Mouse (Mus musculus): ENCODE data around the gene Svip. TPM values are rescaled to one million over a fixed set of nuclear protein-coding genes. Genes with fewer than 3 reads are reported as not detected.

The Svip gene
- polyA plus RNA-seq, 1 experiment from 2014 or later, result 19.3 TPM

- no peak overlapping the region for H3K4me2 ChIP-seq (ENCODE audit: low read depth, low read length)
- peaks cover 2% of the 10 kb centered on the region for H3K4me1 ChIP-seq (ENCODE audit: control insufficient read depth, low read depth, low read length)
- 30% methylated on average over 6 of the region's 6 CpGs for WGBS (ENCODE audit: insufficient replicate concordance)
- H3K36me3 ChIP-seq (ENCODE audit: control insufficient read depth, insufficient read depth), result no peaks in the 10 kb centered on the region
- no peaks in the 10 kb centered on the region for H3K9me3 ChIP-seq (replicated peaks; ENCODE audit: control insufficient read depth, low read length)
- no peak overlapping the region for H3K27ac ChIP-seq (ENCODE audit: low read length)
- H3K4me3 ChIP-seq (ENCODE audit: low read depth, low read length), result no peak overlapping the region
- no peak for ATAC-seq (ENCODE audit: low read depth)
- no peaks in the 10 kb centered on the region for H3K27me3 ChIP-seq (ENCODE audit: control insufficient read depth, insufficient read depth, low read depth, low read length)
- no peak overlapping the region for H3K9ac ChIP-seq (ENCODE audit: low read depth, low read length)
Measured at GRCm38 (mm10) chr7:51972252-51972855, 33.5 kb downstream of the Svip start.

- no peak for ATAC-seq (ENCODE audit: low read depth)
- Histone ChIP-seq H3K27me3 (ENCODE audit: control insufficient read depth, insufficient read depth, low read depth, low read length) (no peaks in the 10 kb centered on the region), H3K36me3 (ENCODE audit: control insufficient read depth, insufficient read depth) (no peaks in the 10 kb centered on the region), H3K9me3 (replicated peaks; ENCODE audit: control insufficient read depth, low read length) (no peaks in the 10 kb centered on the region), H3K9ac (ENCODE audit: low read depth, low read length) (no peak overlapping the region), H3K4me2 (ENCODE audit: low read depth, low read length) (no peak overlapping the region), H3K4me1 (ENCODE audit: control insufficient read depth, low read depth, low read length) (no peaks in the 10 kb centered on the region), H3K4me3 (ENCODE audit: low read depth, low read length) (no peak overlapping the region), H3K27ac (ENCODE audit: low read length) (no peak overlapping the region)
Measured at GRCm38 (mm10) chr7:51969379-51969778, 36.4 kb downstream of the Svip start.

GRCm38 (mm10) chr7:51967581-51967980, 38.2 kb downstream of the Svip start:
- no peak overlapping the region for H3K4me2 ChIP-seq (ENCODE audit: low read depth, low read length)
- no peaks in the 10 kb centered on the region for H3K9me3 ChIP-seq (replicated peaks; ENCODE audit: control insufficient read depth, low read length)
- no peaks in the 10 kb centered on the region for H3K4me1 ChIP-seq (ENCODE audit: control insufficient read depth, low read depth, low read length)
- no peak overlapping the region for H3K4me3 ChIP-seq (ENCODE audit: low read depth, low read length)
- no peak for ATAC-seq (ENCODE audit: low read depth)
- H3K9ac ChIP-seq (ENCODE audit: low read depth, low read length), result no peak overlapping the region
- 49% methylated on average over 4 of the region's 4 CpGs for WGBS (ENCODE audit: insufficient replicate concordance)
- no peak overlapping the region for H3K27ac ChIP-seq (ENCODE audit: low read length)
- H3K27me3 ChIP-seq (ENCODE audit: control insufficient read depth, insufficient read depth, low read depth, low read length), result no peaks in the 10 kb centered on the region
- no peaks in the 10 kb centered on the region for H3K36me3 ChIP-seq (ENCODE audit: control insufficient read depth, insufficient read depth)

GRCm38 (mm10) chr7:51964681-51965080, 41.1 kb downstream of the Svip start:
- H3K9ac ChIP-seq (ENCODE audit: low read depth, low read length), result no peak overlapping the region
- WGBS (ENCODE audit: insufficient replicate concordance), result 66% methylated on average over 7 of the region's 7 CpGs

GRCm38 (mm10) chr7:51962219-51962952, 43.4 kb downstream of the Svip start:
- no peaks in the 10 kb centered on the region for H3K36me3 ChIP-seq (ENCODE audit: control insufficient read depth, insufficient read depth)
- no peak overlapping the region for H3K27ac ChIP-seq (ENCODE audit: low read length)
- ATAC-seq (ENCODE audit: low read depth), result no peak
- no peaks in the 10 kb centered on the region for H3K27me3 ChIP-seq (ENCODE audit: control insufficient read depth, insufficient read depth, low read depth, low read length)
- no peaks in the 10 kb centered on the region for H3K4me1 ChIP-seq (ENCODE audit: control insufficient read depth, low read depth, low read length)
- H3K4me3 ChIP-seq (ENCODE audit: low read depth, low read length), result no peak overlapping the region
- 62% methylated on average over 10 of the region's 10 CpGs for WGBS (ENCODE audit: insufficient replicate concordance)
- no peak overlapping the region for H3K4me2 ChIP-seq (ENCODE audit: low read depth, low read length)
- no peaks in the 10 kb centered on the region for H3K9me3 ChIP-seq (replicated peaks; ENCODE audit: control insufficient read depth, low read length)
- H3K9ac ChIP-seq (ENCODE audit: low read depth, low read length), result no peak overlapping the region

More at GRCm38 (mm10) chr7:51964681-51965080, 41.1 kb downstream of the Svip start:
- Histone ChIP-seq H3K9me3 (replicated peaks; ENCODE audit: control insufficient read depth, low read length) (no peaks in the 10 kb centered on the region), H3K27me3 (ENCODE audit: control insufficient read depth, insufficient read depth, low read depth, low read length) (no peaks in the 10 kb centered on the region), H3K36me3 (ENCODE audit: control insufficient read depth, insufficient read depth) (no peaks in the 10 kb centered on the region), H3K4me2 (ENCODE audit: low read depth, low read length) (no peak overlapping the region), H3K4me3 (ENCODE audit: low read depth, low read length) (no peak overlapping the region), H3K4me1 (ENCODE audit: control insufficient read depth, low read depth, low read length) (no peaks in the 10 kb centered on the region), H3K27ac (ENCODE audit: low read length) (no peak overlapping the region)
- no peak for ATAC-seq (ENCODE audit: low read depth)

- no peaks in the 10 kb centered on the region for H3K27me3 ChIP-seq (ENCODE audit: control insufficient read depth, insufficient read depth, low read depth, low read length)
- WGBS (ENCODE audit: insufficient replicate concordance), result 57% methylated on average over 6 of the region's 6 CpGs
- H3K27ac ChIP-seq (ENCODE audit: low read length), result no peak overlapping the region
- no peaks in the 10 kb centered on the region for H3K9me3 ChIP-seq (replicated peaks; ENCODE audit: control insufficient read depth, low read length)
- no peak overlapping the region for H3K9ac ChIP-seq (ENCODE audit: low read depth, low read length)
- H3K36me3 ChIP-seq (ENCODE audit: control insufficient read depth, insufficient read depth), result no peaks in the 10 kb centered on the region
- no peak for ATAC-seq (ENCODE audit: low read depth)
- H3K4me1 ChIP-seq (ENCODE audit: control insufficient read depth, low read depth, low read length), result no peaks in the 10 kb centered on the region
- no peak overlapping the region for H3K4me2 ChIP-seq (ENCODE audit: low read depth, low read length)
- H3K4me3 ChIP-seq (ENCODE audit: low read depth, low read length), result no peak overlapping the region
Measured at GRCm38 (mm10) chr7:51960698-51961374, 45.0 kb downstream of the Svip start.

GRCm38 (mm10) chr7:51957766-51958165, 48.1 kb downstream of the Svip start:
- H3K4me1 ChIP-seq (ENCODE audit: control insufficient read depth, low read depth, low read length), result no peaks in the 10 kb centered on the region
- ATAC-seq (ENCODE audit: low read depth), result no peak
- H3K27ac ChIP-seq (ENCODE audit: low read length), result no peak overlapping the region
- no peak overlapping the region for H3K4me2 ChIP-seq (ENCODE audit: low read depth, low read length)
- no peak overlapping the region for H3K4me3 ChIP-seq (ENCODE audit: low read depth, low read length)
- H3K9me3 ChIP-seq (replicated peaks; ENCODE audit: control insufficient read depth, low read length), result no peaks in the 10 kb centered on the region
- no peak overlapping the region for H3K9ac ChIP-seq (ENCODE audit: low read depth, low read length)
- no peaks in the 10 kb centered on the region for H3K36me3 ChIP-seq (ENCODE audit: control insufficient read depth, insufficient read depth)
- no peaks in the 10 kb centered on the region for H3K27me3 ChIP-seq (ENCODE audit: control insufficient read depth, insufficient read depth, low read depth, low read length)

GRCm38 (mm10) chr7:51955424-51956041, 50.3 kb downstream of the Svip start:
- no peak for ATAC-seq (ENCODE audit: low read depth)
- no peak overlapping the region for H3K4me2 ChIP-seq (ENCODE audit: low read depth, low read length)
- no peak overlapping the region for H3K4me3 ChIP-seq (ENCODE audit: low read depth, low read length)
- no peak overlapping the region for H3K9ac ChIP-seq (ENCODE audit: low read depth, low read length)
- H3K9me3 ChIP-seq (replicated peaks; ENCODE audit: control insufficient read depth, low read length), result no peaks in the 10 kb centered on the region
- WGBS (ENCODE audit: insufficient replicate concordance), result 46% methylated on average over 9 of the region's 9 CpGs
- H3K27me3 ChIP-seq (ENCODE audit: control insufficient read depth, insufficient read depth, low read depth, low read length), result no peaks in the 10 kb centered on the region
- H3K27ac ChIP-seq (ENCODE audit: low read length), result no peak overlapping the region
- H3K36me3 ChIP-seq (ENCODE audit: control insufficient read depth, insufficient read depth), result no peaks in the 10 kb centered on the region
- H3K4me1 ChIP-seq (ENCODE audit: control insufficient read depth, low read depth, low read length), result no peaks in the 10 kb centered on the region
